Comparison of ENCODE assay signal across 16 mouse cellular contexts in the genomic region with DNA sequence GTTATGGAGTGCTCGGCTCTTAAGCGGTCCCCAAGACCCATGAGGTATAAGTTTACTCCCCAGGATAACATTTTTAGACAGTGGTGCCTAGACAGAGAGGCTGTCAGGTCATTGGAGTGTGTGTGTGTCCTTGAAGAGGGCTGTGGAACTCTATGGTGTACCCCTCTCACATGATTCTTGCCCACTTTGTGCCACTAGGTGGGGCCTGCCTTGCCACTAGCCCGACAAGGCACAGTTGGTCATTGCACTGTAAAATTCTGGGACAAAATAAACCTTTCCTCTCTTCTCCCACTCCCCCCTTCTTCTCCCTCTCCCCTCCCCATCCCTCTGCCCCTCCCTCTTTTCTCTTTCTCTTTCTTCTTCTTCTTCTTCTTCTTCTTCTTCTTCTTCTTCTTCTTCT.
A peak's percentile ranks its signal among the peaks of the same experiment; 100 is the strongest.
DNase-seq lines count a peak whose midpoint lies in the region; ATAC-seq and TF ChIP-seq lines count a peak whose summit lies in the region.
"Had no signal": no experiment of that assay in that cellular context is flagged by ENCODE, and none has a peak within 500 bp of the region (broad histone marks: within the 10 kb centered on the region; RNA-seq: fewer than 3 reads in every experiment).

No protein-coding gene starts in this region.

- no peaks in the 10 kb centered on the region for H3K9me3 ChIP-seq in kidney, postnatal 0 days (replicated peaks; ENCODE audit: low read length)
- H3K9me3 ChIP-seq in kidney, embryonic 16.5 days (ENCODE audit: low read length), result no peaks in the 10 kb centered on the region
- H3K9me3 ChIP-seq in lung, postnatal 0 days (ENCODE audit: low read length), result no peaks in the 10 kb centered on the region
- H3K9me3 ChIP-seq: embryonic facial prominence, embryonic 13.5 days; forebrain, embryonic 12.5 days; limb, embryonic 13.5 days; neural tube, embryonic 13.5 days had no signal

- TF ChIP-seq EP300 in lung, postnatal 0 days (IDR thresholded peaks at IDR 0.05), result no peak

- H3K27me3 ChIP-seq in kidney, postnatal 0 days (ENCODE audit: insufficient read depth, low read length), result no peaks in the 10 kb centered on the region
- H3K27me3 ChIP-seq in kidney, embryonic 16.5 days (ENCODE audit: insufficient read depth, low read length), result no peaks in the 10 kb centered on the region
- no peaks in the 10 kb centered on the region for H3K27me3 ChIP-seq in lung, postnatal 0 days (replicated peaks; ENCODE audit: insufficient read depth, low read length)
- H3K27me3 ChIP-seq: embryonic facial prominence, embryonic 13.5 days; forebrain, embryonic 12.5 days; limb, embryonic 13.5 days; neural tube, embryonic 13.5 days had no signal

- no peak overlapping the region for H3K4me2 ChIP-seq in kidney, postnatal 0 days (ENCODE audit: low read length)
- no peak overlapping the region for H3K4me2 ChIP-seq in kidney, embryonic 16.5 days (replicated peaks; ENCODE audit: low read depth, low read length)
- H3K4me2 ChIP-seq in lung, postnatal 0 days (replicated peaks; ENCODE audit: low read depth, low read length), result no peak overlapping the region
- H3K4me2 ChIP-seq: embryonic facial prominence, embryonic 13.5 days; forebrain, embryonic 12.5 days; limb, embryonic 13.5 days; neural tube, embryonic 13.5 days had no signal

- no peak overlapping the region for H3K27ac ChIP-seq in kidney, postnatal 0 days
- H3K27ac ChIP-seq in kidney, embryonic 16.5 days (ENCODE audit: low read length), result no peak overlapping the region
- no peak overlapping the region for H3K27ac ChIP-seq in lung, postnatal 0 days (ENCODE audit: low read length)
- no peak overlapping the region for H3K27ac ChIP-seq in bone marrow macrophage, adult 2 months (ENCODE audit: insufficient read depth, low read depth, low read length)
- H3K27ac ChIP-seq: embryonic facial prominence, embryonic 13.5 days; forebrain, embryonic 12.5 days; limb, embryonic 13.5 days; neural tube, embryonic 13.5 days had no signal

- no peaks in the 10 kb centered on the region for H3K36me3 ChIP-seq in kidney, postnatal 0 days (ENCODE audit: insufficient read depth, low read length)
- H3K36me3 ChIP-seq in kidney, embryonic 16.5 days (ENCODE audit: insufficient read depth, low read length), result no peaks in the 10 kb centered on the region
- H3K36me3 ChIP-seq in lung, postnatal 0 days (ENCODE audit: insufficient read depth, low read length), result no peaks in the 10 kb centered on the region
- H3K36me3 ChIP-seq: embryonic facial prominence, embryonic 13.5 days; forebrain, embryonic 12.5 days; limb, embryonic 13.5 days; neural tube, embryonic 13.5 days had no signal

- no peaks in the 10 kb centered on the region for H3K4me1 ChIP-seq in kidney, postnatal 0 days (replicated peaks; ENCODE audit: insufficient read depth, low read length)
- no peaks in the 10 kb centered on the region for H3K4me1 ChIP-seq in kidney, embryonic 16.5 days (ENCODE audit: insufficient read depth, low read length)
- H3K4me1 ChIP-seq in lung, postnatal 0 days (ENCODE audit: insufficient read depth, low read depth, low read length), result no peaks in the 10 kb centered on the region
- peaks cover 8% of the 10 kb centered on the region for H3K4me1 ChIP-seq in bone marrow macrophage, adult 2 months (ENCODE audit: control insufficient read depth, insufficient read depth, low read length)
- H3K4me1 ChIP-seq: embryonic facial prominence, embryonic 13.5 days; forebrain, embryonic 12.5 days; limb, embryonic 13.5 days; neural tube, embryonic 13.5 days had no signal

- H3K4me3 ChIP-seq in kidney, postnatal 0 days (replicated peaks; ENCODE audit: low read depth, low read length), result no peak overlapping the region
- no peak overlapping the region for H3K4me3 ChIP-seq in kidney, embryonic 16.5 days (ENCODE audit: low read length)
- H3K4me3 ChIP-seq in lung, postnatal 0 days (ENCODE audit: low read depth, low read length), result no peak overlapping the region
- H3K4me3 ChIP-seq in bone marrow macrophage, adult 2 months (ENCODE audit: insufficient read depth, low read length), result no peak overlapping the region
- H3K4me3 ChIP-seq: embryonic facial prominence, embryonic 13.5 days; forebrain, embryonic 12.5 days; limb, embryonic 13.5 days; neural tube, embryonic 13.5 days had no signal

- peak; percentile 55 for TF ChIP-seq CTCF in kidney, postnatal 0 days (IDR thresholded peaks at IDR 0.05; ENCODE audit: low read depth)
- TF ChIP-seq CTCF in lung, postnatal 0 days (IDR thresholded peaks at IDR 0.05), result peak; percentile 43
- TF ChIP-seq CTCF in bone marrow macrophage, adult 2 months (IDR thresholded peaks at IDR 0.05; ENCODE audit: low read depth, low read length), result 0 out of 2 replicates have a peak, but pooled peaks have one; percentile 12

- peak; percentile 9 for DNase-seq in kidney, postnatal 0 days (ENCODE audit: low spot score)
- DNase-seq in lung, postnatal 0 days (ENCODE audit: low spot score), result no peak
- no peak for DNase-seq in lung, postnatal 10 days
- DNase-seq in thymus, postnatal 25 days, result peak; percentile 66
- DNase-seq in right cerebral cortex, postnatal 36 days (ENCODE audit: low spot score in 2 of 2), result no peak
- DNase-seq: adrenal gland, postnatal 25 days; heart, postnatal 4 days; kidney, adult 2 months; lung, postnatal 14 days had no signal

- no peak for TF ChIP-seq POLR2A in bone marrow macrophage, adult 2 months (IDR thresholded peaks at IDR 0.05; ENCODE audit: borderline replicate concordance, low read depth, low read length)

- no peak for ATAC-seq in kidney, postnatal 0 days (replicated peaks; ENCODE audit: low FRiP score, low read depth)
- no peak for ATAC-seq in kidney, embryonic 16.5 days (ENCODE audit: low FRiP score, low TSS enrichment)
- no peak for ATAC-seq in lung, postnatal 0 days
- ATAC-seq: midbrain, embryonic 16.5 days had no signal

- H3K9ac ChIP-seq in kidney, postnatal 0 days (ENCODE audit: low read depth, low read length), result no peak overlapping the region
- H3K9ac ChIP-seq in kidney, embryonic 16.5 days (replicated peaks; ENCODE audit: low read length), result no peak overlapping the region
- H3K9ac ChIP-seq in lung, postnatal 0 days (replicated peaks; ENCODE audit: low read depth), result no peak overlapping the region
- H3K9ac ChIP-seq: embryonic facial prominence, embryonic 13.5 days; forebrain, embryonic 12.5 days; limb, embryonic 13.5 days; neural tube, embryonic 13.5 days had no signal

- WGBS in kidney, postnatal 0 days, result 77% methylated on average over 3 of the region's 3 CpGs
- WGBS in kidney, embryonic 16.5 days, result 76% methylated on average over 3 of the region's 3 CpGs
- 73% methylated on average over 3 of the region's 3 CpGs for WGBS in lung, postnatal 0 days

Comparison
In these comparisons a context has a peak if more than half of its experiments do, and no peak if none do; other contexts are left out.
1. DNase-seq: peak in kidney, postnatal 0 days (single experiment) and thymus, postnatal 25 days (single experiment); none in lung, postnatal 0 days (single experiment), lung, postnatal 10 days (single experiment) and right cerebral cortex, postnatal 36 days (0 of 2).
2. Peak in every context shown above with its lines, with median percentiles within 50 percentile points of each other: CTCF ChIP-seq.